Mouse (Mus musculus): ENCODE data around the gene Ubr1. TPM values are rescaled to one million over a fixed set of nuclear protein-coding genes. Genes with fewer than 3 reads are reported as not detected.

Gene Ubr1
- polyA plus RNA-seq, 1 experiment from 2014 or later = 25.1 TPM

DNA sequence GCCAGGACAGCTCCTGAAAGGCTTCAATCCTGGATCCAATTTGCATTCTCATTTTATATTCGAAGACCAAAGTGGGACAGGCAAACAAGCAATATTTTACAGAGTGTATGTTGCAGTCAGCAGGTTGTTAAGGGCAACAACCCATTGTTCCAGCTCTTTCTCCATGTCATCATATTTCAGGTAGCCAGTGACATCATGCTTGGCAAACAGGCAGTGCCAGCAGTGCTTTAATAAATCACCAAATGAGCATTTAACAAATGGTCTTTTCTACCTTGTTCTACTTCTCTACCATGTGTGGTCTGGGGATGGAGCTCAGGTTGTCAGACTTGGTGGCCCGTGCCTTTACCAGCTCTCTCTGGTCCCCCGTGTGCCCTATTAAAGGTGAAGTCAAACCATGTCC is 112.4 kb downstream of the Ubr1 start:
- Histone ChIP-seq H3K9ac (ENCODE audit: low read length) (no peak overlapping the region), H3K36me3 (ENCODE audit: control insufficient read depth, insufficient read depth, low read length) (no peaks in the 10 kb centered on the region; the same call in 1 of the 2 replicates), H3K4me1 (replicated peaks; ENCODE audit: control insufficient read depth, insufficient read depth, low read length) (no peaks in the 10 kb centered on the region), H3K4me2 (ENCODE audit: low read depth, low read length, severe bottlenecking) (no peak overlapping the region), H3K4me3 (ENCODE audit: low read depth, low read length) (no peak overlapping the region), H3K27me3 (ENCODE audit: control insufficient read depth, insufficient read depth, low read length) (no peaks in the 10 kb centered on the region), H3K27ac (ENCODE audit: low read depth, low read length) (no peak overlapping the region), H3K9me3 (ENCODE audit: control insufficient read depth, low read length) (no peaks in the 10 kb centered on the region)
- ATAC-seq (replicated peaks; ENCODE audit: low FRiP score) = no peak
- DNase-seq (ENCODE audit: low spot score) = no peak
- WGBS = 94% methylated on average over 3 of the region's 3 CpGs

DNA sequence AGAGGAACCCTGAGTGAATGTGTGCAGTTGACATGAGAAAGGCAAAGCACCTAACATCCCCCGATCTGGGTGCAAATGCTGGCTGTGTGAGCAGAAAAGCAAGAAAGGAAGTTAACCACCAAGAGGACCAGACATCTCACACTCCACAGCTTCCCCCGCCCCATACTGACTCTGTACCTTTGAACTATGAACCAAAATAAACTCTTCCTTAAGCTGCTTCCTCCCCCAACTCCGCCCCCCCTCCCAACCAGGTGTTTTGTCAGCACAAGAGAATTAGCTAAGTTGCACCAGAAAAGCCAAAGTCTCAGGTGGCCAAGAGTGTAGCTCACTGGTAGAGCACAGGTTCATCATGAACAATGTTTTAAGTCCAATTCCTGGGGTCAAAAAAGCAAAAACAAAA is 117.4 kb downstream of the Ubr1 start:
- 88% methylated on average over 3 of the region's 3 CpGs for WGBS
- H3K4me3 ChIP-seq (ENCODE audit: low read depth, low read length) = no peak overlapping the region
- no peak overlapping the region for H3K4me2 ChIP-seq (ENCODE audit: low read depth, low read length, severe bottlenecking)
- H3K9me3 ChIP-seq (ENCODE audit: control insufficient read depth, low read length) = no peaks in the 10 kb centered on the region
- no peaks in the 10 kb centered on the region for H3K4me1 ChIP-seq (replicated peaks; ENCODE audit: control insufficient read depth, insufficient read depth, low read length)
- no peak overlapping the region for H3K27ac ChIP-seq (ENCODE audit: low read depth, low read length)
- no peak overlapping the region for H3K9ac ChIP-seq (ENCODE audit: low read length)
- H3K27me3 ChIP-seq (ENCODE audit: control insufficient read depth, insufficient read depth, low read length) = no peaks in the 10 kb centered on the region
- H3K36me3 ChIP-seq (ENCODE audit: control insufficient read depth, insufficient read depth, low read length) = no peaks in the 10 kb centered on the region
- DNase-seq (ENCODE audit: low spot score) (no peak), ATAC-seq (replicated peaks; ENCODE audit: low FRiP score) (no peak)

DNA sequence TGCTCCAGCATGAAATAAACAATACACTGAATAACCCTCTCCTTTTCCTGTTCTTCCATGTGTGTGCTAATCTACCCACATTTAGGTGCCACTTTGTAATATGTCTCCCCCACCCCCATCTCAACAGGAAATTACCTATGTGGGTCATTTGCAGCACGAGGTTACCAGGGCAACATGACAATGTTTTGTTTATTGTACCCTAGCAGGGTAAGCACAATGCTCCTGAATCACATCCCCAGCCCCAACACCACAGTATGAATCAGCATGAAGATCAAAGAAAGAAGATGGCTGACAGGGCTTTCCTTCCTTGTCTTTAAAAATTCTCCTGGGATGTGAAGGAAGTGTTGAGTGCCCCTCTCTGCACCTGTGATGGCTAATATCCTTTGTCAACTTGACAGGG is 117.9 kb downstream of the Ubr1 start:
- Histone ChIP-seq H3K4me1 (replicated peaks; ENCODE audit: control insufficient read depth, insufficient read depth, low read length) (no peaks in the 10 kb centered on the region), H3K4me2 (ENCODE audit: low read depth, low read length, severe bottlenecking) (no peak overlapping the region), H3K36me3 (ENCODE audit: control insufficient read depth, insufficient read depth, low read length) (no peaks in the 10 kb centered on the region), H3K27ac (ENCODE audit: low read depth, low read length) (no peak overlapping the region), H3K27me3 (ENCODE audit: control insufficient read depth, insufficient read depth, low read length) (no peaks in the 10 kb centered on the region), H3K9ac (ENCODE audit: low read length) (no peak overlapping the region), H3K4me3 (ENCODE audit: low read depth, low read length) (no peak overlapping the region), H3K9me3 (ENCODE audit: control insufficient read depth, low read length) (no peaks in the 10 kb centered on the region)
- ATAC-seq (replicated peaks; ENCODE audit: low FRiP score) (no peak), DNase-seq (ENCODE audit: low spot score) (no peak)
- WGBS = 44% methylated on average over 1 of the region's 1 CpGs

DNA sequence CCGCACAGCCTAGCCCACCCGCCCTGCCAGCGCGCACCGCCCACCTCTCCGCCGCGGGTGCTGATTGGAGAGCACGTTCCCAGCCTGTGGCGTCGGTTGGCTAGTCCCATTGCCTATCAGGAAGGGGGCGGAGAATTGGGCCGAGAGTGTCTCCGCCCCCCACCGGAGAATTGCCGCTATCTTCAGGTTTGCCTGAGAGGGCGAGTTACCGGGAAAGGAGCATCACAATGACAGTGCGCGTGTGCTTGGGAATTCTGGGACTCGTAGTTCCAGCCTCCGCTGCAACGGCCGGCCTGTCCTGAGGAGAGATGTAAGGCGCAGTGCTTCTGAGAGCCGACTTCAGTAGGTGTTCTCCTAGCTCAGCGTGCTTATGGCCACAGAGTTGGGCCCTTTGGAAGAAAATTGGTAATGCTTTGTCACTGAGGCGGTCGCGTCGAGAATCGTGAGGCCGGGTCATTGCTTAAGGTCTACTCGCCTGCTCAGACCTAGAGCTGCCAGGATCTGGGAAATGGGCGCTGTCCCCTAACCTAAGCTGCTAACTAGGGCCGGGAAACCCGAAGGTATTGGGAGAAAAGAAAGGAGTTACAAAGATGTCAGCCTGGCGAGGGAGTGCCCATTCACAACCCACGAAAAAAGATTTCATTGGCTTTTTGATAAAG is 120.0 kb downstream of the Ubr1 start, which contains the start of gene Ttbk2:
Ttbk2 (minus strand) TSS at position 181 of the 659 bp plus-strand sequence.
- ATAC-seq (replicated peaks; ENCODE audit: low FRiP score) = peak; percentile 100
- Histone ChIP-seq H3K4me2 (ENCODE audit: low read depth, low read length, severe bottlenecking) (peak within 1 kb of the TSS; percentile 61), H3K4me1 (replicated peaks; ENCODE audit: control insufficient read depth, insufficient read depth, low read length) (no peaks in the 10 kb centered on the region), H3K27ac (ENCODE audit: low read depth, low read length) (0 out of 2 replicates have a peak within 1 kb of the TSS, but pooled peaks have one; percentile 57), H3K36me3 (ENCODE audit: control insufficient read depth, insufficient read depth, low read length) (no peaks in the 10 kb centered on the region), H3K9ac (ENCODE audit: low read length) (peak within 1 kb of the TSS; percentile 72), H3K4me3 (ENCODE audit: low read depth, low read length) (peak within 1 kb of the TSS; percentile 72), H3K9me3 (ENCODE audit: control insufficient read depth, low read length) (no peaks in the 10 kb centered on the region), H3K27me3 (ENCODE audit: control insufficient read depth, insufficient read depth, low read length) (no peaks in the 10 kb centered on the region)
- DNase-seq (ENCODE audit: low spot score) = peak; percentile 98
- WGBS = under 1% methylated on average over 39 of the region's 39 CpGs

DNA sequence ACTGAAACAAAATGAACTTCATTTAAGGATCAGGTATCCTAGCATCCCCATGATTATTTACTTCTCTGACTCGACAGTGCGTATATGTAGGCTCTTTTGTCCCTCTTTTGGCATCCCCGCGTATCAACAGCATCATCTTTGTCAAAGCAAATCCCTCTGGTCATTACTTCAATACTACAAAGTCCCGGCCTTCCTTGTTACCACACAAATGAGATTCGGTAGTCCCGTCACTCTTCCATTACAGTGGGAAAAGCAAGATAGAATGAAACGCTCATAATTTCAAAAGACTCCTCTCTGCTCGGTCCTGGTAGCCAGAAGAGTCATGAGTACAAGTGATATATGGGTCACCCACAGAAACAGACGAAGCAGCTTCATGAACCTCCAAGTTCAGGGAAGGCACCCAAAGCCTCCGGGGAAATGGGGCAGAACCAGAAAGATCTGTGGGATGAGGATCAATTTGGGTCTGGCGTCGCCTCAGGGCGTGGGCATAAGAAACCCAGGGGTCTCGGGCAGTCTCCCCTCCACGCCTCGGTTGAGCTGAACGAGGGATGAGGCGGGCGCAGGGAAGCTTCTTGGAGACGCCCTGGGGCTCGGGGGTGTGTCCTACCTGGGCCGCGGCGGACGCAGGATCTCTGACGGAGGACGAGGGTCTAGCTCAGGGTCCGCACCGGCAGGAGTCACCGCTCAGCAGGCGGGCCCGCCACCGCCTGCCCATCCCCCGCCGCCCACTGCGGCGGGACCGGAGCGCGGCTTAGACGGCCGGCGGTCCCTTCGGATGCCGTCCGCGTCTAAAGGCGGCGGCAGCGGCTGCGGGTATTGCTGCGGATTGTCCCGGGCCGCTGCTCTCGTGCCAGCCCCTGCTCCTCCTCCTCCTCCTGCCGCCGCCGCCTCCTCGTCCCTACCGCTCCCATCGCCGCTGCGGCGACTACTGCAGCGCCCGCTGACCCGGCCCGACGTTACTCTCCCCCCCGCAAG is 120.8 kb downstream of the Ubr1 start, which contains the start of gene Cdan1:
Cdan1 (minus strand) TSS at position 680 of the 975 bp plus-strand sequence.
- Histone ChIP-seq H3K27me3 (ENCODE audit: control insufficient read depth, insufficient read depth, low read length) (no peaks in the 10 kb centered on the region), H3K4me1 (replicated peaks; ENCODE audit: control insufficient read depth, insufficient read depth, low read length) (no peaks in the 10 kb centered on the region), H3K9ac (ENCODE audit: low read length) (peak within 1 kb of the TSS; percentile 72), H3K9me3 (ENCODE audit: control insufficient read depth, low read length) (no peaks in the 10 kb centered on the region), H3K27ac (ENCODE audit: low read depth, low read length) (0 out of 2 replicates have a peak within 1 kb of the TSS, but pooled peaks have one; percentile 57), H3K4me3 (ENCODE audit: low read depth, low read length) (peak within 1 kb of the TSS; percentile 72), H3K4me2 (ENCODE audit: low read depth, low read length, severe bottlenecking) (peak within 1 kb of the TSS; percentile 61), H3K36me3 (ENCODE audit: control insufficient read depth, insufficient read depth, low read length) (no peaks in the 10 kb centered on the region)
- ATAC-seq (replicated peaks; ENCODE audit: low FRiP score) (peak; percentile 70), DNase-seq (ENCODE audit: low spot score) (peak; percentile 84)
- WGBS = under 1% methylated on average over 53 of the region's 71 CpGs

DNA sequence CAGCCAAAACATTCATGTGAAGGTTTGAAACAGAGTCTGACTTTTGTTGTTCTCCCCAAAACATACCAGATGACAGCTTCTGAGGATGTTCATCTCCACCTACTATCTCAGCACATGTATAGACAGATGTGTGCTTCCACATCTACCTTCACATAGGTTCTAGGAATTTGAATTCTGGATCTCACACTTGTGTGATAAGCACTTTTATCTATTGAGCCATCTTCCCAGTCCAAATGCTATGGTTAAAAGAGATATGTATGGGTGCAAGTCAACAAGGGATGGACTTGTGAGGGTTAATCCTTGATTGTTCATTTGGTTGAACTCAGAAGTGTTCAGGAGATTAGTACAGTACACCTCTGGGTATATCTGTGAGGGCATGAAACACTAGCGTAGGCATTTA is 125.2 kb downstream of the Ubr1 start:
- no peak overlapping the region for H3K27ac ChIP-seq (ENCODE audit: low read depth, low read length)
- no peaks in the 10 kb centered on the region for H3K27me3 ChIP-seq (ENCODE audit: control insufficient read depth, insufficient read depth, low read length)
- 97% methylated on average over 1 of the region's 1 CpGs for WGBS
- no peaks in the 10 kb centered on the region for H3K36me3 ChIP-seq (ENCODE audit: control insufficient read depth, insufficient read depth, low read length)
- no peak overlapping the region for H3K9ac ChIP-seq (ENCODE audit: low read length)
- H3K9me3 ChIP-seq (ENCODE audit: control insufficient read depth, low read length) = no peaks in the 10 kb centered on the region
- DNase-seq (ENCODE audit: low spot score) (no peak), ATAC-seq (replicated peaks; ENCODE audit: low FRiP score) (no peak)
- no peak overlapping the region for H3K4me2 ChIP-seq (ENCODE audit: low read depth, low read length, severe bottlenecking)
- H3K4me3 ChIP-seq (ENCODE audit: low read depth, low read length) = no peak overlapping the region
- H3K4me1 ChIP-seq (replicated peaks; ENCODE audit: control insufficient read depth, insufficient read depth, low read length) = no peaks in the 10 kb centered on the region

DNA sequence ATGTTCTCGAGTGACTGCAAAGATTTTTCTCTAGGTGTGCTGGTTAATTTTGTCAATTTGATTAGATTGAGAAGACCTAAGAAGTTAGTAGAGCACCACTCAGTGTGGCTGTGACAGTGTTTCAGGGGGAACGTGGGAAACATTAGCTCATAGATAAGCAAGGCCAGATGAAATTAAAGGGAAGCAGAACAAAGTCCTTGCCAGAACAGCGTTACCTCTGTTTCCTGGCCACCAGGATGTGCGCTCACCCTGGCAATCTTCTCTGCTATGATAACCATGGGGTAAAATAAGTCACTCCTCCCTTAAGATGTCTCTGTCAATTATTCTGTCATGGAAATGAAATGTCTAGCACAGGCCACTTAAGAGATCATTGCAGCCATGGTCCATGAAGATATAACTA is 126.5 kb downstream of the Ubr1 start:
- no peak for ATAC-seq (replicated peaks; ENCODE audit: low FRiP score)
- Histone ChIP-seq H3K4me1 (replicated peaks; ENCODE audit: control insufficient read depth, insufficient read depth, low read length) (no peaks in the 10 kb centered on the region), H3K36me3 (ENCODE audit: control insufficient read depth, insufficient read depth, low read length) (no peaks in the 10 kb centered on the region), H3K9ac (ENCODE audit: low read length) (no peak overlapping the region), H3K9me3 (ENCODE audit: control insufficient read depth, low read length) (no peaks in the 10 kb centered on the region), H3K27ac (ENCODE audit: low read depth, low read length) (no peak overlapping the region), H3K27me3 (ENCODE audit: control insufficient read depth, insufficient read depth, low read length) (no peaks in the 10 kb centered on the region), H3K4me3 (ENCODE audit: low read depth, low read length) (no peak overlapping the region), H3K4me2 (ENCODE audit: low read depth, low read length, severe bottlenecking) (no peak overlapping the region)
- DNase-seq (ENCODE audit: low spot score) = no peak
- WGBS = 82% methylated on average over 4 of the region's 4 CpGs

DNA sequence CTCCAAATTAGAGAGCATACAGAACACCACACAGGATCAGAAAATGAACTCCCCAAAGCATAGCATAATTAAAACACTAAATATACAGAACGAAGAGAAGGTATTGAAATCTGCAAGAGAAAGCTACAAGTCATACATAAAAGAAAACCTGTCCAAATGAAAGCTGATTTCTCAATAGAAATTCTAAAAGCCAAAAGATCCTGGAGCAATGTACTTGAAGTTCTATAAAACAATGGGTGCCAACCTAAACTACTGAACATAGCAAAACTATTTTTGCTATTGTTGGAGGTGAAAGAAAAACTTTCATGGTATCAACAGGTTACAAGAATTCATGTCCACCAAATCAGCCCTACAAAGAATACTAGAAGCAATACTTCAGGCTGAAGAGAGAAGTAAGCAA is 129.3 kb downstream of the Ubr1 start:
- WGBS = 89% methylated on average over 1 of the region's 1 CpGs
- ATAC-seq (replicated peaks; ENCODE audit: low FRiP score) = no peak

More for the DNA sequence above, 129.3 kb downstream of the Ubr1 start:
- Histone ChIP-seq H3K9ac (ENCODE audit: low read length) (no peak overlapping the region), H3K4me3 (ENCODE audit: low read depth, low read length) (no peak overlapping the region), H3K36me3 (ENCODE audit: control insufficient read depth, insufficient read depth, low read length) (no peaks in the 10 kb centered on the region), H3K9me3 (ENCODE audit: control insufficient read depth, low read length) (no peaks in the 10 kb centered on the region), H3K4me1 (replicated peaks; ENCODE audit: control insufficient read depth, insufficient read depth, low read length) (no peaks in the 10 kb centered on the region), H3K27ac (ENCODE audit: low read depth, low read length) (no peak overlapping the region), H3K27me3 (ENCODE audit: control insufficient read depth, insufficient read depth, low read length) (no peaks in the 10 kb centered on the region), H3K4me2 (ENCODE audit: low read depth, low read length, severe bottlenecking) (no peak overlapping the region)
- no peak for DNase-seq (ENCODE audit: low spot score)
